Mouse (Mus musculus) cortical plate, adult 2 months (tissue): ENCODE measurements around the gene Paics. TPM values are rescaled to one million over a fixed set of nuclear protein-coding genes. Genes with fewer than 3 reads are reported as not detected.
"Not testable (repeated sequence)": the region's sequence is repeated elsewhere in the genome, so short reads cannot be mapped to it uniquely, and the experiment has no call there.

Experiments used
- H3K27ac ChIP-seq: fragments of 200-500 bp; 2 replicates; pipeline ENCODE4 v1.5.1; 2012; ENCODE audit warnings: low read length, control low read depth, inconsistent platforms; ENCODE audit not compliant: insufficient read depth
- H3K4me1 ChIP-seq: fragments of 200-500 bp; 2 replicates; pipeline ENCODE4 v1.6.1; 2011; ENCODE audit warnings: low read length; ENCODE audit not compliant: control insufficient read depth, insufficient read depth
- H3K4me3 ChIP-seq: fragments of 200-500 bp; 2 replicates; pipeline ENCODE4 v1.5.1; 2011; ENCODE audit warnings: mild to moderate bottlenecking, low read length, control low read depth; ENCODE audit not compliant: insufficient read depth
- CTCF ChIP-seq: fragments of 200-500 bp; IDR thresholded peaks from 2 replicates; pipeline ENCODE4 v1.5.1; 2011; ENCODE audit warnings: mild to moderate bottlenecking, control low read depth, low read length; ENCODE audit not compliant: insufficient read depth; ENCODE audit errors: extremely low read depth
- POLR2A ChIP-seq: fragments of 200-500 bp; IDR thresholded peaks from 2 replicates; pipeline ENCODE4 v1.6.1; 2011; ENCODE audit warnings: mild to moderate bottlenecking, low read length, control low read depth; ENCODE audit not compliant: insufficient read depth; ENCODE audit errors: extremely low read depth
- polyA plus RNA-seq: library from polyadenylated mRNA; depleted of rRNA; stranded (reverse); fragments of >200 nt; gene quantifications from 2 replicates; pipeline ENCODE4 v1.2.3, GENCODE M21; 2012

The Paics gene
- polyA plus RNA-seq, 1 experiment = 74.7 TPM

GRCm38 (mm10) chr5:76964651-76965050 lies 13.5 kb downstream of the Paics start:
- TF ChIP-seq POLR2A (no peak), CTCF (0 out of 2 replicates have a peak, but pooled peaks have one; percentile 14)
- no peaks in the 10 kb centered on the region for H3K4me1 ChIP-seq
- H3K4me3 ChIP-seq = no peak overlapping the region
- H3K27ac ChIP-seq = no peak overlapping the region

GRCm38 (mm10) chr5:76969250-76969649 lies 18.1 kb downstream of the Paics start:
- Histone ChIP-seq H3K4me1 (peaks cover 2% of the 10 kb centered on the region; the same call in 1 of the 2 replicates), H3K4me3 (no peak overlapping the region), H3K27ac (no peak overlapping the region)
- no peak for TF ChIP-seq CTCF
- TF ChIP-seq POLR2A = no peak

- H3K4me3 ChIP-seq, H3K4me1 ChIP-seq, H3K27ac ChIP-seq: not testable (repeated sequence)
Measured at GRCm38 (mm10) chr5:76971115-76971514, 20.0 kb downstream of the Paics start.

- TF ChIP-seq POLR2A (no peak), CTCF (no peak)
- H3K4me3 ChIP-seq = peak overlapping the region; percentile 85; the same call in 1 of the 2 replicates
- H3K4me1 ChIP-seq = peaks cover 2% of the 10 kb centered on the region; the same call in 1 of the 2 replicates
- H3K27ac ChIP-seq = no peak overlapping the region
Measured at GRCm38 (mm10) chr5:76973488-76973887, 22.4 kb downstream of the Paics start.

- peak overlapping the region; percentile 85 for H3K4me3 ChIP-seq
- H3K4me1 ChIP-seq = peaks cover 2% of the 10 kb centered on the region; the same call in 1 of the 2 replicates
- H3K27ac ChIP-seq = no peak overlapping the region
- TF ChIP-seq CTCF (no peak), POLR2A (no peak)
Measured at GRCm38 (mm10) chr5:76974207-76974553, 23.1 kb downstream of the Paics start.

GRCm38 (mm10) chr5:76974554-76975285 lies 23.6 kb downstream of the Paics start, which contains the start of gene Srp72:
Srp72 (plus strand) TSS chr5:76974683.
- Histone ChIP-seq H3K4me1 (peaks cover 2% of the 10 kb centered on the region; the same call in 1 of the 2 replicates), H3K27ac (peak within 1 kb of the TSS; percentile 93), H3K4me3 (peak within 1 kb of the TSS; percentile 85)
- TF ChIP-seq CTCF (no peak), POLR2A (peak; percentile 72)

- H3K4me3 ChIP-seq = peak overlapping the region; percentile 85; the same call in 1 of the 2 replicates
- TF ChIP-seq POLR2A (no peak), CTCF (no peak)
- peaks cover 2% of the 10 kb centered on the region; the same call in 1 of the 2 replicates for H3K4me1 ChIP-seq
- no peak overlapping the region for H3K27ac ChIP-seq
Measured at GRCm38 (mm10) chr5:76975736-76976135, 24.6 kb downstream of the Paics start.

GRCm38 (mm10) chr5:76984015-76984414 lies 32.9 kb downstream of the Paics start:
- Histone ChIP-seq H3K4me1 (no peaks in the 10 kb centered on the region), H3K27ac (no peak overlapping the region), H3K4me3 (no peak overlapping the region)
- no peak for TF ChIP-seq POLR2A
- TF ChIP-seq CTCF = no peak

- no peak overlapping the region for H3K4me3 ChIP-seq
- no peak for TF ChIP-seq POLR2A
- TF ChIP-seq CTCF = no peak
- H3K27ac ChIP-seq = no peak overlapping the region
- H3K4me1 ChIP-seq = no peaks in the 10 kb centered on the region
Measured at GRCm38 (mm10) chr5:76990789-76991188, 39.7 kb downstream of the Paics start.

- Histone ChIP-seq H3K4me3 (no peak overlapping the region), H3K27ac (no peak overlapping the region), H3K4me1 (no peaks in the 10 kb centered on the region)
- no peak for TF ChIP-seq CTCF
- no peak for TF ChIP-seq POLR2A
Measured at GRCm38 (mm10) chr5:76993174-76993814, 42.2 kb downstream of the Paics start.
